Mouse (Mus musculus) forebrain, embryonic 11.5 days (tissue): ENCODE results near the gene Uqcc1. TPM values are rescaled to one million over a fixed set of nuclear protein-coding genes. Genes with fewer than 3 reads are reported as not detected.

Source experiments
- ATAC-seq: fragments of 200-750 bp; cut with Nextera tagmentation; replicated peaks from 2 replicates; pipeline ENCODE4 v1.8.0; 2017; ENCODE audit warnings: moderate TSS enrichment; ENCODE audit not compliant: low FRiP score
- DNase-seq: peaks from one replicate; pipeline ENCODE4 v3.0.0-alpha.2; 2017; ENCODE audit warnings: low spot score
- H3K27ac ChIP-seq: fragments of 300-500 bp; sonication (generic); 2 replicates; pipeline ENCODE4 v1.5.1; 2014; ENCODE audit warnings: low read depth, low read length
- H3K27me3 ChIP-seq: fragments of 300-500 bp; sonication (generic); 2 replicates; pipeline ENCODE4 v1.6.1; 2014; ENCODE audit warnings: mild to moderate bottlenecking, low read length, mixed read lengths; ENCODE audit not compliant: control insufficient read depth, insufficient read depth
- H3K36me3 ChIP-seq: fragments of 300-500 bp; sonication (generic); 2 replicates; pipeline ENCODE4 v1.6.1; 2014; ENCODE audit warnings: mild to moderate bottlenecking, low read length, moderate library complexity, mixed read lengths; ENCODE audit not compliant: control insufficient read depth, insufficient read depth
- H3K4me1 ChIP-seq: fragments of 300-500 bp; sonication (generic); replicated peaks from 2 replicates; pipeline ENCODE4 v1.6.1; 2014; ENCODE audit warnings: low read length, mixed read lengths; ENCODE audit not compliant: control insufficient read depth, insufficient read depth
- H3K4me2 ChIP-seq: fragments of 300-500 bp; sonication (generic); 2 replicates; pipeline ENCODE4 v1.6.1; 2014; ENCODE audit warnings: low read depth, mild to moderate bottlenecking, low read length, moderate library complexity, mixed read lengths; ENCODE audit not compliant: severe bottlenecking
- H3K4me3 ChIP-seq: fragments of 300-500 bp; sonication (generic); 2 replicates; pipeline ENCODE4 v1.5.1; 2014; ENCODE audit warnings: low read depth, low read length
- H3K9ac ChIP-seq: fragments of 300-500 bp; sonication (generic); 2 replicates; pipeline ENCODE4 v1.6.1; 2014; ENCODE audit warnings: low read length
- H3K9me3 ChIP-seq: fragments of 300-500 bp; sonication (generic); 2 replicates; pipeline ENCODE4 v1.6.1; 2016; ENCODE audit warnings: low read length, mixed read lengths; ENCODE audit not compliant: control insufficient read depth
- WGBS: fragments of 180-500 bp; shearing (Covaris S2); extraction: QIAGEN DNeasy Blood & Tissue Kit; methylation state at CpG from one replicate; pipeline ENCODE4 v1.1.7; 2014; 5-methylcytosine and 5-hydroxymethylcytosine counted together
- polyA plus RNA-seq: library from polyadenylated mRNA; unstranded; fragments of >200 nt; fragmentation: Nextera tagmentation; extraction: Ambion mirVana; gene quantifications from 2 replicates; pipeline ENCODE4 v1.2.1, GENCODE M21; 2014

Uqcc1 gene
- polyA plus RNA-seq, 1 experiment from 2014 or later, result 78.0 TPM

DNA sequence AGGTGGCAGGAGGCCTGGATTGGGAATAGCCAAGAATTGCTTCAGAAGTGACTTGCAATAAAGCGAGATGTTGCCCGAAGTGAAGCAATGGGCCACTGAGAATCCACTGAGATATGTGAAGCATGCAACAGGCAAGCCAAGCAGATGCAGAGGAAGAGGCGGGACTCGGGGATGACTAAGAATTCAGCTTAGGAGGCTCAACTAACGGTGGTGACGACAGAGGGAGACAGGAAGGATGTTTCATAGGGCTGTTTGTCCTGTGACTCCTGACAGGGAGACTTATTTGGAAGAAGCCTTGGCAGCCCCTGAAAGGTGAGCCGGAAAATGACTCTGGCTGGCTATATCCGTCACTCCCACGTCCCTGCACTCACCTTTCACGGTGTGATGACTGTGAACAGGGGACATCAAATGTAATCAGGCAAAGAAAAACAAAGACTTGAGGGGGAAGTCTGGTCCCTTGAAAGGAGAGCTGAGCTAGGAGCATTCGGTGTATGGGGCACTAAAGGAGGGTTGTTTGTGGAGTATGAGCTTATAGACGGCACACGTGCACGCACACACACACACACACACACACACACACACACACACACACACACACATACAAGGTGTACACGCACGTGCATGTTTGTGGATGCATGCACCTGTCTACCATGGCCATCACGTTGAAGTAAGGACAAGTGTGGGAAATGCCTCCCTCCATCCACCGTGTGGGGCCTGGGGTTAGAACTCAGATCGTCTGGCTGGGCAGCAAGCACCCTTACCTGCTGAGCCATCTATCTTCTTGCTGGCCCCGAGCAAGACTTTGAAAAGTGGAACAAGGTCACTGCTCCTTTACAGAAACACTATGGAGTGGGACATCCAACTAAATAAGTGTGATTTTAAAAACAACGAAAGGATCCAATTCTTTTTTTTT, 50.9 kb downstream of the Uqcc1 start:
- 89% methylated on average over 21 of the region's 21 CpGs for WGBS
- Histone ChIP-seq H3K4me3 (no peak overlapping the region), H3K4me2 (no peak overlapping the region), H3K4me1 (no peaks in the 10 kb centered on the region), H3K36me3 (no peaks in the 10 kb centered on the region), H3K9me3 (no peaks in the 10 kb centered on the region), H3K27ac (no peak overlapping the region), H3K27me3 (no peaks in the 10 kb centered on the region), H3K9ac (no peak overlapping the region)
- no peak for ATAC-seq
- DNase-seq, result no peak

GRCm38 (mm10) chr2:155873636-155874035, 56.5 kb downstream of the Uqcc1 start:
- Histone ChIP-seq H3K9ac (no peak overlapping the region), H3K27ac (no peak overlapping the region), H3K4me1 (no peaks in the 10 kb centered on the region), H3K27me3 (no peaks in the 10 kb centered on the region), H3K4me3 (no peak overlapping the region), H3K36me3 (peaks cover 3% of the 10 kb centered on the region; the same call in 1 of the 2 replicates), H3K9me3 (no peaks in the 10 kb centered on the region), H3K4me2 (no peak overlapping the region)
- DNase-seq (no peak), ATAC-seq (no peak)
- WGBS, result 92% methylated on average over 6 of the region's 6 CpGs

- H3K27ac ChIP-seq, result no peak overlapping the region
- H3K4me3 ChIP-seq, result no peak overlapping the region
- WGBS, result 78% methylated on average over 10 of the region's 10 CpGs
- no peaks in the 10 kb centered on the region for H3K4me1 ChIP-seq
- H3K27me3 ChIP-seq, result no peaks in the 10 kb centered on the region
- DNase-seq, result no peak
- H3K4me2 ChIP-seq, result no peak overlapping the region
- no peaks in the 10 kb centered on the region for H3K9me3 ChIP-seq
- H3K36me3 ChIP-seq, result peaks cover 4% of the 10 kb centered on the region; the same call in 1 of the 2 replicates
- no peak for ATAC-seq
- H3K9ac ChIP-seq, result no peak overlapping the region
These were observed 57.1 kb downstream of the Uqcc1 start for GRCm38 (mm10) chr2:155872930-155873507.

DNA sequence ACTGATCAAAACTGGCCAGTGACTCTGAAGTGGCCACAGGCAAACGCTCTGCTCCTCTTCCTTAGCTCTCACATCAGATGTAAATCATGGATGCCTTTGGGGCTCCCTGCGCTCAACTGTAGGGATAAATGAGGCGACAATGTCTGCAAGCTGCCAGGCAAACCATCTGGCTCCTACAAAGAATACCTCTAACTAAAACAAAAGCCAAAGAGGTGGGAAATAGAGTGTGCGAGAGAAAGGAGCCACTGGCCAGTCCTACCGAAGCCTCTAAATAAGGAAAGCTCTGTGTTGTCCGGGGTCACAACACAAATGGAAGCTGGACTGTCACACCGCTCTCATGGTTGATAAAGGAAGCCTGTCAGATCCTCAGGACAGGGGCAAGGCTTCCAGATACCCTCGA, 57.6 kb downstream of the Uqcc1 start:
- 79% methylated on average over 8 of the region's 8 CpGs for WGBS
- no peaks in the 10 kb centered on the region for H3K9me3 ChIP-seq
- ATAC-seq, result no peak
- peaks cover 4% of the 10 kb centered on the region; the same call in 1 of the 2 replicates for H3K36me3 ChIP-seq
- no peaks in the 10 kb centered on the region for H3K4me1 ChIP-seq
- H3K27me3 ChIP-seq, result no peaks in the 10 kb centered on the region
- no peak overlapping the region for H3K4me2 ChIP-seq
- no peak overlapping the region for H3K4me3 ChIP-seq
- H3K27ac ChIP-seq, result no peak overlapping the region
- DNase-seq, result no peak
- H3K9ac ChIP-seq, result no peak overlapping the region

- H3K27ac ChIP-seq, result no peak overlapping the region
- H3K9ac ChIP-seq, result no peak overlapping the region
- no peaks in the 10 kb centered on the region for H3K27me3 ChIP-seq
These were observed 60.3 kb downstream of the Uqcc1 start for GRCm38 (mm10) chr2:155869772-155870171.

DNA sequence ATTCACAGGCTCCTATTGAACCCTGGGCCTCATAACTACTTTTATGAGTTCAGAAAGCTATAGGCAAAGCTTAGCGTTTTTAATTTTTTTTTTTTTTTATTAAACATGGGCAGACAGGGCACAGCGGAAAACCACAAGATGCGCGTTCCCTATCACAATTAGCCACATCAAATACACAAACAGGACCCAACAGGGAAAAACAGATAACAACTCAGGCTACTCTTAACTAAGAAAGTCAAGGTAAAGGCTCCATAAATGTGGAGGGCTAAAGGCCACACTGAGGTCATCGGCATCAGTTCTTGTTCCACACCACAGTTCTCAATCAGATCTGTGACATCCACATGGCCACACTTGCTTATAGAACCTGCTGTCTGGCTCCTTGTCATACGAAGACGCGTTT, 61.8 kb downstream of the Uqcc1 start:
- Histone ChIP-seq H3K36me3 (peaks cover 4% of the 10 kb centered on the region; the same call in 1 of the 2 replicates), H3K4me1 (0 out of 2 replicates have a peak, but pooled peaks cover 2% of the 10 kb centered on the region), H3K9ac (no peak overlapping the region), H3K4me3 (no peak overlapping the region), H3K27ac (no peak overlapping the region), H3K9me3 (no peaks in the 10 kb centered on the region), H3K4me2 (no peak overlapping the region), H3K27me3 (no peaks in the 10 kb centered on the region)
- DNase-seq (no peak), ATAC-seq (no peak)
- 96% methylated on average over 8 of the region's 8 CpGs for WGBS

More at GRCm38 (mm10) chr2:155869772-155870171, 60.3 kb downstream of the Uqcc1 start:
- H3K4me1 ChIP-seq, result no peaks in the 10 kb centered on the region
- ATAC-seq, result no peak
- WGBS, result 90% methylated on average over 5 of the region's 5 CpGs
- no peak overlapping the region for H3K4me3 ChIP-seq
- no peak overlapping the region for H3K4me2 ChIP-seq
- H3K36me3 ChIP-seq, result peaks cover 4% of the 10 kb centered on the region; the same call in 1 of the 2 replicates
- DNase-seq, result no peak
- H3K9me3 ChIP-seq, result no peaks in the 10 kb centered on the region

DNA sequence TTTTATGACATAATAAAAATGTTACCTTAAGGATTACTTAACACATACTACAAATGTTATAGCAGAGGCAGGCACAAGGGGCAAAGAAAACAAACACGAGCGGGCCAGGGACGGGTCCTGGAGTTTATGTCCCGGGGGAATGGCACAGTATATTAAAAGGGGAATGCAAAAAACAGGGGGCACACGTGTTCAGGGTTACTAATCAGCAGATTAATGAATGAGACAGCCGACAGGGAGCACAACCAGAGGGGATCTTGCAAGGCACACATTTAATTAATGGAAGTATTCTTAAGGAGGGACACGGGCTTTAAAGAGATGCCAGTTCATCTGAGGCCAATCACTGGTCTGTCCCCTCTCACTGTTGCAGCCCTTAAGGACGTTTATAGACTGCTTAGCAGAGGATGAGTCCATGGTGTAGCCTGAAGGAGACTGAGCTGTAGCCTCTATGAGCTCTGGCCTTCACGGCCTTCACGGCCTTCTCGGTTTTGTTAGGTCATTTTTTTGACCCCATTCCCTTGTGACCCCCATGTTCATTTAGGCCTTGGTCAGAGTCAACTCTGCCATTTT, 66.7 kb downstream of the Uqcc1 start:
- Histone ChIP-seq H3K27ac (no peak overlapping the region), H3K4me2 (no peak overlapping the region), H3K27me3 (no peaks in the 10 kb centered on the region), H3K4me3 (no peak overlapping the region), H3K9me3 (no peaks in the 10 kb centered on the region), H3K36me3 (no peaks in the 10 kb centered on the region), H3K4me1 (0 out of 2 replicates have a peak, but pooled peaks cover 2% of the 10 kb centered on the region), H3K9ac (no peak overlapping the region)
- ATAC-seq, result peak; percentile 83
- no peak for DNase-seq
- 65% methylated on average over 11 of the region's 11 CpGs for WGBS

DNA sequence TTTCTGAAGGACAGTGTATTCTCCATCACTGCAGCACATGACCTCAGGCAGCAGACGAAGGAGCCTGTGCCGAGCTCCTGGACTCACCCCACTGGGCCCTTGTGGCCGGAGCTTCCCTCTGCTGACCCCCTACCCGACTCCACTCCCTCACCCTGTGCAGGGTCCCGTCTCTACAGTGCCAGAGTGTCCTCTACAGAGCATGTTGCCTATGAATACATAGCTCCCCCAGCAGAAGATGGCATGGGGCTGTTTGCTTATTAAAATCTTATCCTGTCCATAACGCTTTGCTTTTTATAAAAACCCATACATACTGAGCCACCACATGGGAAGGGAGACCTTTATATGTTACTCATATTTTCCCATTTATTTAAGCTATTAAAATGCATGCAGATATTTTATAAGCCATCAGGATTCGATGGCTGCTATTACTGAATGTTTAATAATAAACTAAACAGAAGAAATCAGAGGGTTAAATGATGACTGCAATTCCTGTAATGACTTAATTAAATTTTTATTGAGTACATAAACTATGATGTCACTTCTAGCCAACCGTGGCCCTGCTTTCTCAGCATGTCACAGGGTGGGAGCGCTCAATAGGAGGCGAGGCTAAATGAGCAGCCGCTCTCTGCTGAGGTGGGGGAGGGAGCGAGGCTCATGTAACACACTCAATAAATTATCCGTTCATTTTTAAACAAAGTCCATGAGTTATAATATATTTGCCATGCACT, 67.4 kb downstream of the Uqcc1 start:
- Histone ChIP-seq H3K4me2 (no peak overlapping the region), H3K4me3 (no peak overlapping the region), H3K27ac (no peak overlapping the region), H3K9me3 (no peaks in the 10 kb centered on the region), H3K36me3 (no peaks in the 10 kb centered on the region), H3K9ac (no peak overlapping the region), H3K27me3 (no peaks in the 10 kb centered on the region), H3K4me1 (0 out of 2 replicates have a peak, but pooled peaks cover 2% of the 10 kb centered on the region)
- WGBS, result 76% methylated on average over 13 of the region's 13 CpGs
- DNase-seq (no peak), ATAC-seq (peak; percentile 83; the same call in 1 of the 2 replicates)
